Mouse (Mus musculus) CH12.LX (cell line): Measurements from ENCODE around the gene Immp2l. TPM values are rescaled to one million over a fixed set of nuclear protein-coding genes. Genes with fewer than 3 reads are reported as not detected.

Source experiments
- DNase-seq: peaks from one replicate; pipeline ENCODE4 v3.0.0-alpha.2; 2013; ENCODE audit errors: extremely low read depth
- H3K27ac ChIP-seq: 2 replicates; pipeline ENCODE4 v1.5.1; 2012; ENCODE audit warnings: low read depth, mild to moderate bottlenecking, control low read depth, moderate library complexity; ENCODE audit not compliant: insufficient read depth
- H3K27me3 ChIP-seq: replicated peaks from 2 replicates; pipeline ENCODE3; 2012; ENCODE audit warnings: inconsistent platforms
- H3K36me3 ChIP-seq, 2 experiments: replicated peaks in 1 of 2; 2 replicates each; pipeline versions ENCODE3 to v1.6.1; 2012; ENCODE audit warnings: inconsistent platforms in 1 of 2, low read length in 1 of 2, mild to moderate bottlenecking in 1 of 2, mixed read lengths in 1 of 2, moderate library complexity in 1 of 2; ENCODE audit not compliant: control insufficient read depth in 1 of 2, insufficient read depth in 1 of 2
- H3K4me1 ChIP-seq, 2 experiments: 2 replicates each; pipeline ENCODE4 v1.6.1; 2012; ENCODE audit warnings: inconsistent platforms in 1 of 2, moderate library complexity in 1 of 2; ENCODE audit not compliant: insufficient read depth in 2 of 2, control insufficient read depth in 1 of 2
- H3K4me2 ChIP-seq: 2 replicates; pipeline ENCODE4 v1.6.1; 2012; ENCODE audit warnings: low read depth, mild to moderate bottlenecking, control low read depth; ENCODE audit not compliant: poor library complexity, insufficient read depth, severe bottlenecking
- H3K4me3 ChIP-seq, 3 experiments: fragments of 150-350 bp in 1 of 3; sonication (generic) in 1 of 3; replicated peaks in 1 of 3; 2 replicates each; pipeline versions ENCODE3 to v1.5.1; 2011 to 2012; ENCODE audit warnings: low read depth in 2 of 3, low read length in 2 of 3, mild to moderate bottlenecking in 2 of 3, moderate library complexity in 2 of 3, control low read depth in 1 of 3, improper control_type of control experiment in 1 of 3, inconsistent platforms in 1 of 3, mixed read lengths in 1 of 3; ENCODE audit not compliant: poor library complexity in 1 of 3
- H3K79me2 ChIP-seq: replicated peaks from 2 replicates; pipeline ENCODE4 v1.6.1; 2012; ENCODE audit warnings: mild to moderate bottlenecking, moderate library complexity; ENCODE audit not compliant: control insufficient read depth, poor library complexity, insufficient read depth, severe bottlenecking; ENCODE audit errors: extremely low read depth
- H3K9ac ChIP-seq: 2 replicates; pipeline ENCODE4 v1.6.1; 2012; ENCODE audit warnings: low read depth, mild to moderate bottlenecking, control low read depth, moderate library complexity; ENCODE audit not compliant: insufficient read depth
- H3K9me3 ChIP-seq: replicated peaks from 2 replicates; pipeline ENCODE3; 2012; ENCODE audit warnings: low read length, inconsistent platforms, mixed read lengths
- CHD1 ChIP-seq: IDR thresholded peaks from 2 replicates; pipeline ENCODE4 v1.6.1; 2012; ENCODE audit warnings: low read depth, low read length, improper control_type of control experiment, inconsistent platforms
- CHD2 ChIP-seq: IDR thresholded peaks from 2 replicates; pipeline ENCODE4 v1.6.1; 2011; ENCODE audit warnings: low read length, improper control_type of control experiment
- CTCF ChIP-seq, 2 experiments: IDR thresholded peaks in 1 of 2; conservative IDR thresholded peaks in 1 of 2; 2 replicates each; pipeline ENCODE4 v1.5.1; 2011 to 2012; ENCODE audit warnings: low read depth in 2 of 2, low read length in 2 of 2, improper control_type of control experiment in 1 of 2, inconsistent platforms in 1 of 2, mild to moderate bottlenecking in 1 of 2, moderate library complexity in 1 of 2
- E2F4 ChIP-seq: IDR thresholded peaks from 2 replicates; pipeline ENCODE4 v1.6.1; 2011; ENCODE audit warnings: low read depth, low read length, improper control_type of control experiment; ENCODE audit not compliant: insufficient replicate concordance
- EP300 ChIP-seq: IDR thresholded peaks from 2 replicates; pipeline ENCODE4 v1.6.1; 2011; ENCODE audit warnings: low read length, improper control_type of control experiment
- ETS1 ChIP-seq: conservative IDR thresholded peaks from 2 replicates; pipeline ENCODE4 v1.6.1; 2012; ENCODE audit warnings: low read depth, mild to moderate bottlenecking, inconsistent platforms, low read length, improper control_type of control experiment, moderate library complexity
- HCFC1 ChIP-seq: IDR thresholded peaks from 2 replicates; pipeline ENCODE4 v1.6.1; 2012; ENCODE audit warnings: low read depth, mild to moderate bottlenecking, inconsistent platforms, low read length, improper control_type of control experiment
- JUN ChIP-seq: IDR thresholded peaks from 2 replicates; pipeline ENCODE4 v1.6.1; 2011; ENCODE audit warnings: low read depth, mild to moderate bottlenecking, low read length, improper control_type of control experiment, moderate library complexity; ENCODE audit not compliant: insufficient read depth
- JUND ChIP-seq: conservative IDR thresholded peaks from 2 replicates; pipeline ENCODE4 v1.6.1; 2011; ENCODE audit warnings: low read depth, low read length, improper control_type of control experiment
- KAT2A ChIP-seq: IDR thresholded peaks from 2 replicates; pipeline ENCODE4 v1.6.1; 2012; ENCODE audit warnings: low read length, improper control_type of control experiment, inconsistent platforms; ENCODE audit not compliant: insufficient replicate concordance
- MAX ChIP-seq: IDR thresholded peaks from 2 replicates; pipeline ENCODE4 v1.6.1; 2011; ENCODE audit warnings: low read length, improper control_type of control experiment
- MEF2A ChIP-seq: IDR thresholded peaks from 2 replicates; pipeline ENCODE4 v1.6.1; 2014; ENCODE audit warnings: low read depth, mild to moderate bottlenecking, inconsistent platforms, low read length, improper control_type of control experiment, borderline replicate concordance
- NELFE ChIP-seq: IDR thresholded peaks from 2 replicates; pipeline ENCODE4 v1.6.1; 2011; ENCODE audit warnings: low read depth, low read length, improper control_type of control experiment
- NRF1 ChIP-seq: IDR thresholded peaks from 2 replicates; pipeline ENCODE4 v1.6.1; 2014; ENCODE audit warnings: low read depth, mild to moderate bottlenecking, inconsistent platforms, low read length, improper control_type of control experiment, moderate library complexity
- PAX5 ChIP-seq: IDR thresholded peaks from 2 replicates; pipeline ENCODE4 v1.6.1; 2012; ENCODE audit warnings: low read length, inconsistent platforms, mixed read lengths
- POLR2AphosphoS2 ChIP-seq: IDR thresholded peaks from 2 replicates; pipeline ENCODE4 v1.6.1; 2011; ENCODE audit warnings: low read depth, low read length, improper control_type of control experiment
- RCOR1 ChIP-seq: conservative IDR thresholded peaks from 2 replicates; pipeline ENCODE4 v1.6.1; 2012; ENCODE audit warnings: low read depth, mild to moderate bottlenecking, inconsistent platforms, low read length, improper control_type of control experiment
- SIN3A ChIP-seq: IDR thresholded peaks from 2 replicates; pipeline ENCODE4 v1.6.1; 2012; ENCODE audit warnings: low read length, improper control_type of control experiment, inconsistent platforms
- USF2 ChIP-seq: conservative IDR thresholded peaks from 2 replicates; pipeline ENCODE4 v1.6.1; 2011; ENCODE audit warnings: low read depth, low read length, improper control_type of control experiment
- ZC3H11A ChIP-seq: IDR thresholded peaks from 2 replicates; pipeline ENCODE4 v1.6.1; 2012; ENCODE audit warnings: low read depth, mild to moderate bottlenecking, inconsistent platforms, low read length, improper control_type of control experiment
- ZKSCAN1 ChIP-seq: IDR thresholded peaks from 2 replicates; pipeline ENCODE4 v1.6.1; 2012; ENCODE audit warnings: low read depth, inconsistent platforms, low read length, improper control_type of control experiment, borderline replicate concordance
- ZMIZ1 ChIP-seq: IDR thresholded peaks from 2 replicates; pipeline ENCODE4 v1.6.1; 2012; ENCODE audit warnings: low read depth, mild to moderate bottlenecking, inconsistent platforms, low read length, improper control_type of control experiment
- dilution Hi-C: fragments of 300-500 bp; cut with MboI; formaldehyde crosslinking; loops from 2 replicates; pipeline ENCODE4 v1.14.3; 2020; ENCODE audit warnings: low sequenced_read_pairs; ENCODE audit not compliant: extremely low pct_unique_long_range_greater_than_20kb, extremely low pct_ligation_motif_present
- in situ Hi-C: fragments of 300-500 bp; cut with MboI; formaldehyde crosslinking; loops from 3 replicates; pipeline ENCODE4 v1.14.3; 2019; ENCODE audit warnings: low sequenced_read_pairs, low pct_ligation_motif_present, low pct_unique_long_range_greater_than_20kb, mixed read lengths
- polyA plus RNA-seq: library from polyadenylated mRNA; unstranded; fragments of >175 nt; gene quantifications from 2 replicates; pipeline ENCODE4 v1.2.1, GENCODE M21; 2012; ENCODE audit warnings: low read depth; ENCODE audit not compliant: insufficient read length
- total RNA-seq, 2 experiments: library from RNA; depleted of rRNA; stranded (reverse); fragments of 300-350 nt in 1 of 2; fragments of >200 nt in 1 of 2; gene quantifications; 2 replicates each; pipeline ENCODE4 v1.2.3; 2012 to 2014

Gene Immp2l
- total and polyA plus RNA-seq, 3 experiments, result 4.8 to 16.5 (median 9.9) TPM

GRCm38 (mm10) chr12:41089931-41090366 is 66.1 kb downstream of the Immp2l start:
- dilution Hi-C loops, result no loop called here
- Histone ChIP-seq H3K79me2 (no peaks in the 10 kb centered on the region), H3K4me1 (no peaks in the 10 kb centered on the region), H3K4me2 (no peak overlapping the region), H3K36me3 (peaks cover 0 to 2% of the 10 kb centered on the region in 2 experiments), H3K9me3 (no peaks in the 10 kb centered on the region), H3K27ac (no peak overlapping the region), H3K9ac (no peak overlapping the region), H3K4me3 (no peak overlapping the region), H3K27me3 (no peaks in the 10 kb centered on the region)
- in situ Hi-C loops, result loop anchor here (10.0 kb wide), 1 partner anchor 65 kb away; the partner anchor contains the start of gene Immp2l
- TF ChIP-seq ZMIZ1 (no peak), CTCF (conservative IDR thresholded peaks at IDR 0.05 in 1 of 2, IDR thresholded peaks at IDR 0.05 in 1 of 2; ENCODE audit: low read depth in 2 of 2, low read length in 2 of 2) (no peak), CHD2 (no peak)
- DNase-seq, result no peak

- Histone ChIP-seq H3K36me3 (peaks cover 0 to 2% of the 10 kb centered on the region in 2 experiments), H3K9me3 (no peaks in the 10 kb centered on the region), H3K4me3 (no peak overlapping the region), H3K79me2 (no peaks in the 10 kb centered on the region), H3K4me1 (no peaks in the 10 kb centered on the region), H3K4me2 (no peak overlapping the region), H3K27me3 (no peaks in the 10 kb centered on the region), H3K27ac (no peak overlapping the region), H3K9ac (no peak overlapping the region)
- no peak for DNase-seq
- TF ChIP-seq USF2 (no peak), EP300 (no peak), MAX (no peak), ZC3H11A (no peak), CHD1 (no peak)
- dilution Hi-C loops (no loop called here), in situ Hi-C loops (loop anchor here (10.0 kb wide), 1 partner anchor 66 kb away; the partner anchor contains the start of gene Immp2l)
These were observed 66.9 kb downstream of the Immp2l start for GRCm38 (mm10) chr12:41090771-41091170.

- no peaks in the 10 kb centered on the region for H3K79me2 ChIP-seq
- TF ChIP-seq SIN3A (no peak), MEF2A (no peak), ZC3H11A (no peak), E2F4 (no peak), POLR2AphosphoS2 (no peak), ZKSCAN1 (no peak), HCFC1 (no peak), ETS1 (no peak), PAX5 (no peak), JUND (no peak), NRF1 (no peak), JUN (no peak), NELFE (no peak), RCOR1 (no peak), EP300 (no peak), ZMIZ1 (no peak), KAT2A (no peak)
- H3K9me3 ChIP-seq, result no peaks in the 10 kb centered on the region
- DNase-seq, result no peak
- dilution Hi-C loops (no loop called here), in situ Hi-C loops (loop anchor here (10.0 kb wide), 1 partner anchor 67 kb away; the partner anchor contains the start of gene Immp2l)
- H3K36me3 ChIP-seq, result peaks cover 0 to 2% of the 10 kb centered on the region in 2 experiments
- H3K4me1 ChIP-seq, result peaks cover 0 to 5% of the 10 kb centered on the region in 2 experiments; a peak in 2 of 4 replicates
- H3K4me3 ChIP-seq, result no peak overlapping the region
- no peak overlapping the region for H3K9ac ChIP-seq
- H3K27me3 ChIP-seq, result no peaks in the 10 kb centered on the region
- no peak overlapping the region for H3K4me2 ChIP-seq
- no peak overlapping the region for H3K27ac ChIP-seq
These were observed 67.4 kb downstream of the Immp2l start for GRCm38 (mm10) chr12:41091316-41091715.
